Mouse (Mus musculus) liver, adult 2 months (tissue): ENCODE results near the gene Kdm2b. TPM values are rescaled to one million over a fixed set of nuclear protein-coding genes. Genes with fewer than 3 reads are reported as not detected.

Source experiments
- DNase-seq: peaks from one replicate; pipeline ENCODE4 v3.0.0-alpha.2; 2011; ENCODE audit warnings: low read depth, low spot score; ENCODE audit errors: extremely low read depth
- H3K27ac ChIP-seq: fragments of 200-500 bp; replicated peaks from 2 replicates; pipeline ENCODE4 v1.5.1; 2012; ENCODE audit warnings: low read depth, mild to moderate bottlenecking, control low read depth, inconsistent platforms, low read length; ENCODE audit not compliant: insufficient read depth
- H3K27me3 ChIP-seq: fragments of 200-500 bp; 2 replicates; pipeline ENCODE4 v1.6.1; 2012; ENCODE audit warnings: mild to moderate bottlenecking, moderate library complexity, low read length, inconsistent platforms; ENCODE audit not compliant: control insufficient read depth, insufficient read depth
- H3K36me3 ChIP-seq: fragments of 200-500 bp; 2 replicates; pipeline ENCODE4 v1.6.1; 2012; ENCODE audit warnings: low read length, inconsistent platforms; ENCODE audit not compliant: control insufficient read depth, insufficient read depth
- H3K4me1 ChIP-seq: fragments of 200-500 bp; 2 replicates; pipeline ENCODE4 v1.6.1; 2011; ENCODE audit warnings: low read length; ENCODE audit not compliant: control insufficient read depth, insufficient read depth
- H3K4me3 ChIP-seq: fragments of 200-500 bp; 2 replicates; pipeline ENCODE4 v1.5.1; 2011; ENCODE audit warnings: low read depth, mild to moderate bottlenecking, control low read depth, low read length, moderate library complexity; ENCODE audit not compliant: insufficient read depth
- H3K79me2 ChIP-seq: fragments of 200-500 bp; 2 replicates; pipeline ENCODE4 v1.6.1; 2012; ENCODE audit warnings: inconsistent platforms, mild to moderate bottlenecking, low read length, moderate library complexity; ENCODE audit not compliant: control insufficient read depth, insufficient read depth
- H3K9ac ChIP-seq: fragments of 200-500 bp; 2 replicates; pipeline ENCODE4 v1.6.1; 2012; ENCODE audit warnings: low read depth, mild to moderate bottlenecking, control low read depth, inconsistent platforms, low read length
- CTCF ChIP-seq: fragments of 200-500 bp; IDR thresholded peaks from 2 replicates; pipeline ENCODE4 v1.5.1; 2011; ENCODE audit warnings: low read depth, low read length, control low read depth
- POLR2A ChIP-seq: fragments of 200-500 bp; IDR thresholded peaks from 2 replicates; pipeline ENCODE4 v1.6.1; 2011; ENCODE audit warnings: low read length, control low read depth; ENCODE audit not compliant: insufficient read depth; ENCODE audit errors: extremely low read depth
- WGBS: fragments of 180-500 bp; shearing (Covaris S2); methylation state at CpG from one replicate; pipeline ENCODE4 v1.1.7; 2018; 5-methylcytosine and 5-hydroxymethylcytosine counted together
- polyA plus RNA-seq: library from polyadenylated mRNA; depleted of rRNA; stranded (reverse); fragments of >200 nt; gene quantifications from 2 replicates; pipeline ENCODE4 v1.2.3, GENCODE M21; 2012
- total RNA-seq: library from RNA; depleted of rRNA; stranded (reverse); fragments of >200 nt; gene quantifications from 2 replicates; pipeline ENCODE4 v1.2.3, GENCODE M21; 2014

Kdm2b gene
- total and polyA plus RNA-seq, 2 experiments: 3.0 to 7.1 TPM

- Histone ChIP-seq H3K27ac (no peak overlapping the region), H3K9ac (no peak overlapping the region), H3K4me1 (no peaks in the 10 kb centered on the region), H3K36me3 (no peaks in the 10 kb centered on the region), H3K27me3 (no peaks in the 10 kb centered on the region), H3K4me3 (no peak overlapping the region), H3K79me2 (no peaks in the 10 kb centered on the region)
- TF ChIP-seq POLR2A: no peak
- no peak for TF ChIP-seq CTCF
- DNase-seq: no peak
- WGBS: 78% methylated on average over 7 of the region's 7 CpGs
Observed at GRCm38 (mm10) chr5:122917982-122918711, 71.5 kb downstream of the Kdm2b start.

- WGBS: 94% methylated on average over 6 of the region's 6 CpGs
- H3K4me1 ChIP-seq: no peaks in the 10 kb centered on the region
- no peak overlapping the region for H3K27ac ChIP-seq
- no peak for DNase-seq
- no peak overlapping the region for H3K9ac ChIP-seq
- no peaks in the 10 kb centered on the region for H3K79me2 ChIP-seq
- no peaks in the 10 kb centered on the region for H3K36me3 ChIP-seq
- no peak overlapping the region for H3K4me3 ChIP-seq
- TF ChIP-seq POLR2A (no peak), CTCF (no peak)
- no peaks in the 10 kb centered on the region for H3K27me3 ChIP-seq
Observed at GRCm38 (mm10) chr5:122916147-122916546, 73.5 kb downstream of the Kdm2b start.

- no peaks in the 10 kb centered on the region for H3K79me2 ChIP-seq
- no peak overlapping the region for H3K27ac ChIP-seq
- H3K9ac ChIP-seq: no peak overlapping the region
- no peak for TF ChIP-seq POLR2A
- TF ChIP-seq CTCF: peak; percentile 19; the same call in 1 of the 2 replicates
- WGBS: 96% methylated on average over 4 of the region's 4 CpGs
- no peaks in the 10 kb centered on the region for H3K4me1 ChIP-seq
- DNase-seq: no peak
- no peaks in the 10 kb centered on the region for H3K36me3 ChIP-seq
- no peaks in the 10 kb centered on the region for H3K27me3 ChIP-seq
- H3K4me3 ChIP-seq: no peak overlapping the region
Observed at GRCm38 (mm10) chr5:122912863-122913262, 76.8 kb downstream of the Kdm2b start.

- no peak overlapping the region for H3K27ac ChIP-seq
- no peak for TF ChIP-seq CTCF
- TF ChIP-seq POLR2A: no peak
- WGBS: 93% methylated on average over 18 of the region's 18 CpGs
- no peaks in the 10 kb centered on the region for H3K4me1 ChIP-seq
- H3K79me2 ChIP-seq: no peaks in the 10 kb centered on the region
- no peaks in the 10 kb centered on the region for H3K27me3 ChIP-seq
- no peak for DNase-seq
- no peak overlapping the region for H3K4me3 ChIP-seq
- no peak overlapping the region for H3K9ac ChIP-seq
- H3K36me3 ChIP-seq: no peaks in the 10 kb centered on the region
Observed at GRCm38 (mm10) chr5:122909481-122909880, 80.1 kb downstream of the Kdm2b start.

GRCm38 (mm10) chr5:122908001-122908400 is 81.6 kb downstream of the Kdm2b start:
- Histone ChIP-seq H3K4me1 (no peaks in the 10 kb centered on the region), H3K36me3 (no peaks in the 10 kb centered on the region), H3K9ac (no peak overlapping the region), H3K27me3 (no peaks in the 10 kb centered on the region), H3K4me3 (no peak overlapping the region), H3K79me2 (no peaks in the 10 kb centered on the region), H3K27ac (no peak overlapping the region)
- no peak for DNase-seq
- TF ChIP-seq CTCF (no peak), POLR2A (no peak)
- 90% methylated on average over 2 of the region's 2 CpGs for WGBS

- no peak overlapping the region for H3K9ac ChIP-seq
- no peaks in the 10 kb centered on the region for H3K36me3 ChIP-seq
- no peak for TF ChIP-seq CTCF
- TF ChIP-seq POLR2A: no peak
- H3K27me3 ChIP-seq: no peaks in the 10 kb centered on the region
- DNase-seq: no peak
- H3K4me3 ChIP-seq: no peak overlapping the region
- H3K79me2 ChIP-seq: no peaks in the 10 kb centered on the region
- 93% methylated on average over 1 of the region's 1 CpGs for WGBS
- no peaks in the 10 kb centered on the region for H3K4me1 ChIP-seq
- H3K27ac ChIP-seq: no peak overlapping the region
Observed at GRCm38 (mm10) chr5:122907182-122907581, 82.4 kb downstream of the Kdm2b start.
